Mouse (Mus musculus) liver, embryonic 14.5 days (tissue): ENCODE data around the gene Slc28a1.

ENCODE experiments used
- CTCF ChIP-seq: IDR thresholded peaks from 2 replicates; pipeline ENCODE4 v1.5.1; 2016; ENCODE audit warnings: antibody characterized with exemption, low read depth, control low read depth
- EP300 ChIP-seq: IDR thresholded peaks from 2 replicates; pipeline ENCODE4 v1.6.1; 2016; ENCODE audit warnings: antibody characterized with exemption, low read depth

- TF ChIP-seq CTCF (no peak), EP300 (peak; percentile 80)
Measured at GRCm38 (mm10) chr7:81124773-81125172, 10.2 kb downstream of the Slc28a1 start.
